Mouse (Mus musculus) brain, embryonic 14.5 days (tissue): ENCODE data around the gene Akt3.

Source experiments
- CTCF ChIP-seq: fragments of 200-500 bp; IDR thresholded peaks from 2 replicates; pipeline ENCODE4 v1.5.1; 2012; ENCODE audit warnings: inconsistent platforms, mild to moderate bottlenecking, moderate library complexity, borderline replicate concordance; ENCODE audit not compliant: insufficient read depth, insufficient read length; ENCODE audit errors: extremely low read depth
- POLR2A ChIP-seq: fragments of 200-500 bp; IDR thresholded peaks from 2 replicates; pipeline ENCODE4 v1.6.1; 2012; ENCODE audit warnings: mild to moderate bottlenecking, inconsistent platforms, borderline replicate concordance; ENCODE audit not compliant: poor library complexity, insufficient read depth, insufficient read length, severe bottlenecking; ENCODE audit errors: extremely low read depth

GRCm38 (mm10) chr1:177126674-177127073 is 131.3 kb downstream of the Akt3 start:
- TF ChIP-seq CTCF (no peak), POLR2A (no peak)
